Mouse (Mus musculus) limb, embryonic 12.5 days (tissue): ENCODE measurements around the gene Rnf25. TPM values are rescaled to one million over a fixed set of nuclear protein-coding genes. Genes with fewer than 3 reads are reported as not detected.

ENCODE experiments used
- ATAC-seq: fragments of 200-750 bp; cut with Nextera tagmentation; 2 replicates; pipeline ENCODE4 v1.8.0; 2017; ENCODE audit warnings: low read depth, moderate TSS enrichment; ENCODE audit not compliant: insufficient number of reproducible peaks, insufficient read depth, low FRiP score, low TSS enrichment
- H3K27ac ChIP-seq: fragments of 300-500 bp; sonication (generic); 2 replicates; pipeline ENCODE4 v1.5.1; 2016; ENCODE audit warnings: mild to moderate bottlenecking, moderate library complexity
- H3K27me3 ChIP-seq: fragments of 300-500 bp; sonication (generic); 2 replicates; pipeline ENCODE4 v1.6.1; 2016; ENCODE audit warnings: mild to moderate bottlenecking, moderate library complexity
- H3K36me3 ChIP-seq: fragments of 300-500 bp; sonication (generic); 2 replicates; pipeline ENCODE4 v1.6.1; 2016; ENCODE audit warnings: mild to moderate bottlenecking, moderate library complexity
- H3K4me1 ChIP-seq: fragments of 300-500 bp; sonication (generic); replicated peaks from 2 replicates; pipeline ENCODE4 v1.6.1; 2016
- H3K4me2 ChIP-seq: fragments of 300-500 bp; sonication (generic); 2 replicates; pipeline ENCODE4 v1.6.1; 2016; ENCODE audit warnings: mild to moderate bottlenecking, moderate library complexity
- H3K4me3 ChIP-seq: fragments of 300-500 bp; sonication (generic); replicated peaks from 2 replicates; pipeline ENCODE4 v1.5.1; 2016; ENCODE audit warnings: mild to moderate bottlenecking
- H3K9ac ChIP-seq: fragments of 300-500 bp; sonication (generic); replicated peaks from 2 replicates; pipeline ENCODE4 v1.6.1; 2016; ENCODE audit warnings: mild to moderate bottlenecking, moderate library complexity
- H3K9me3 ChIP-seq: fragments of 300-500 bp; sonication (generic); 2 replicates; pipeline ENCODE4 v1.6.1; 2016; ENCODE audit warnings: mild to moderate bottlenecking, moderate library complexity
- WGBS: fragments of 180-500 bp; shearing (Covaris S2); methylation state at CpG from one replicate; pipeline ENCODE4 v1.1.7; 2016; 5-methylcytosine and 5-hydroxymethylcytosine counted together
- microRNA-seq: library from miRNA; unstranded; fragments of <30 nt; microRNA quantifications from one replicate; pipeline ENCODE4, GENCODE M21; 2017
- polyA plus RNA-seq: library from polyadenylated mRNA; unstranded; fragments of >200 nt; fragmentation: Nextera tagmentation; extraction: Ambion mirVana; gene quantifications from 2 replicates; pipeline ENCODE4 v1.2.1, GENCODE M21; 2016

The Rnf25 gene
- polyA plus RNA-seq, 1 experiment from 2014 or later, result 37.0 TPM

DNA sequence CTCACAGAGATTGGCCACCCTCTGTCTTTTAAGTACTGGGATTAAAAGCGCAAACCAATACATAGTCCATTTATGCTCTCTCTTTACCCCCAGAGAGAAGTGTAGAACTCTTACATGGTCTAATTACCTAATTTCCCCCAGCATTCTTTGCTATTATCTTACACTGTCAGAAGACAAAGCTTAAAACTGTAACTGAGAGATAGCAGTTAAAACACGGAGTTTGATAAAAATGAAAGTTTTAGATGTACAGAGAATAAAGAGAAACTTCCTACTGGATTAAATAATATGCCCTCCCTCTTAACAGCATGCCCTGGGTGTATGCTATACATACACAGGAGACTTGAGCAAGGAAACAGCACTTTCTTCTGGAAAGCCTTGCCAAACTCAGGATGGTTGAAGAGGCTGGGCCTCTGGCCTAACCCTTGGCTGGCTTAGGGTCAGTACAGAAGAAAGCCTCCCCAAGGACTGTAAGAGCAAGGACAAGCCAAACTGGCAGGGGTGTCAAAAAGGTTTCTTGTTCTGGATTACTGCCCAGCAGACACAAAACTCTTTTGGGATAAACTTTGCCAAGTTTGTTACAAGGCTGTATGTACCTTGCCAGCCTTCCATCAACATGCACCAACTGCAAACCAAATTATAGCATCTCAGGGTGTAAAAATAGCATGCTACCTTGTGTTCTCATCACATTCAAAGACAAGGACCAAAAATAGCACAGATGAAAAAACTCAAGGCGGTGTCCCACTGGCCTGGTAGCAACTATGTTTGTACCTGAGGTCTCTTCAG is 16.4 kb downstream of the Rnf25 start:
- Histone ChIP-seq H3K4me1 (peaks cover 21% of the 10 kb centered on the region), H3K4me3 (no peak overlapping the region), H3K27me3 (no peaks in the 10 kb centered on the region), H3K9ac (no peak overlapping the region), H3K4me2 (no peak overlapping the region), H3K9me3 (no peaks in the 10 kb centered on the region), H3K36me3 (peaks cover 34% of the 10 kb centered on the region), H3K27ac (no peak overlapping the region)
- WGBS, result 95% methylated on average over 3 of the region's 3 CpGs
- no peak for ATAC-seq

DNA sequence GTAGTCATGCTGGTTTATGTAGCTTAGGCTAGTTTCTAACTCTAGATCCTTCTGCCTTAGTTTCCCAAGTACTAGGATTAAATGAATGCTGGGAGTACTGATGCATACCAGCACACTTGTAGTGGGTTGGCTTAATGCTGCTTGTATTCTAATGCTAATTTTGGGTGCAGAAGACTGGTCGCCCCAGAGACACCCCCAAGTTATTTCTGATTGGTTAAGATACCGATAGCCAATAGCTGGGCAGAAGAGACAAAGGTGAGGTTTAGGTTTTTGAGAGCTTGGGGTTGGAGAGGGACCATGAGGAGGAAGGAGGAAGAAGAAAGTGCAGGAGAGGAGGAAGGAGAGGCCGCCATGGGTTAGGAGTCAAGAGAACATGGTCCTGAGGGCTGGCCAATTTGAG is 18.6 kb downstream of the Rnf25 start:
- Histone ChIP-seq H3K27me3 (no peaks in the 10 kb centered on the region), H3K9ac (no peak overlapping the region), H3K27ac (no peak overlapping the region), H3K36me3 (peaks cover 56% of the 10 kb centered on the region), H3K9me3 (no peaks in the 10 kb centered on the region), H3K4me2 (no peak overlapping the region), H3K4me3 (no peak overlapping the region), H3K4me1 (peaks cover 15% of the 10 kb centered on the region)
- WGBS, result 89% methylated on average over 3 of the region's 3 CpGs
- ATAC-seq, result no peak

DNA sequence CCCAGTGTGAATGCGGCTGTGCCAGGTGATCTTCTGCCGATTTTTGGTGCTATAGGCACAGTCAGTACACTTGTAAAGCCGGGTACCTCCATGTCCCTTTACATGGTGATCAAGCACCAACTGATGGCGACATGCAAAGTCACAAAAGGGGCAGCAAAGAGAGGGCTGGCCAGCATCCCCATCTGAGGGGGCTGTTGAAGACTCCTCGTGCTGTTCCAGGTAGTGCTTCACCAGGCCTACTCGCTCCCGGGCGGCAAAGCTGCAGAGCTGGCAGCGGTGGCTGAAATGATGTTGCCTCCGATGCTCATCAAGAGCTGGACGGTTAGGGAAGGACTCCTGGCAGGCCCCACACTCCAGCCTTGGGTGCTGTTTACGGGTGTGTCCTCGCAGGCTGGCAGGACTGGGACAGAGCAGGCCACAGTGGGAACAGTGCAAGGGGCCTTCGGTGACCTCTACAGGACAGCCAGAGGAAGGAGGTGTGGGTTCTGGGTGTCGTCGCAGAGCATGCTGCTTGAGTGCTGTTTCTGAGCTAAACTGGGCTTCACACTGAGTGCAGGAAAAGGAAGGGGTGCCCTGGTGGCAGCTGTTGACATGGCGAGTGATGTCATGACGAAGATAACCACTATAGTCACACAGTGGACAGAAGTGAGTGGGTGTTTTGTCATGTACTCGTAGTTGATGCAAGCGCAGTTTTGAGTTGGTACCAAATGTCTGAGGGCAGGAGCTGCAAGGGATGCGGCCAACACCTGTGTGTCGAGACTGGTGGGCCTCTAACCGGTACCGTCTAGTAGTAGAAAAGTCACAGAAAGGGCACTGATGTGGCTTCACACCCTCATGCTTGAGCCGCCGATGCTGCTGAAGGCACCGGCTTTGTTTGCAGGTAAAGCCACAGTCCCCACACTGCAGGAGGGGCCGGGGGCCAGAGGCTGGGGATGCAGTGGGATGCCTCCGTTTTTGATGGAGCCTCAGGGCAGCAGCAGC is 31.2 kb downstream of the Rnf25 start:
- no peak overlapping the region for H3K4me3 ChIP-seq
- 91% methylated on average over 29 of the region's 29 CpGs for WGBS
- ATAC-seq, result no peak

DNA sequence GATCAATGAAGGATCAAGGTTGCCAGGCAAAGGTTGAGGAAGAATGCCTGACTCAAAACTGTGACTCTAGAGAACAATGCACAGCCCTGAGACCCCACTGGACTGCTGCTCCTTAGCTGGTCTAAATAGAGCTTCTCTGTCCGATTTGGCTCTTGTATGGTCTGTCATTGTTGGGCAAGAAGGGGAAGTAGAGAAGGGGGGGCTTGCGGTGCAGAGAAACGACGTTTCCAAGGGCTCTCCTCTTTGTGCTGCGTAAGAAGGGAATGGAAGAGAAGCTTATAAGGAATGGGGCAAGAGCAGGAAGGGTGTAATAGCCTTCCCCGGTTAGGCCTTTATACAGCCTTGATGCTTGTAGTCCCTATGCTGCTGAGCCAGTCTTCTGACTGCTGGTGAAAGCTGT is 35.4 kb downstream of the Rnf25 start:
- no peak overlapping the region for H3K27ac ChIP-seq
- no peaks in the 10 kb centered on the region for H3K9me3 ChIP-seq
- no peak overlapping the region for H3K9ac ChIP-seq
- no peak for ATAC-seq
- H3K4me3 ChIP-seq, result no peak overlapping the region
- H3K36me3 ChIP-seq, result peaks cover 76% of the 10 kb centered on the region
- 96% methylated on average over 6 of the region's 6 CpGs for WGBS
- H3K27me3 ChIP-seq, result no peaks in the 10 kb centered on the region
- H3K4me2 ChIP-seq, result no peak overlapping the region
- no peaks in the 10 kb centered on the region for H3K4me1 ChIP-seq

More for the DNA sequence above, 31.2 kb downstream of the Rnf25 start:
- no peak overlapping the region for H3K27ac ChIP-seq
- no peak overlapping the region for H3K9ac ChIP-seq
- no peaks in the 10 kb centered on the region for H3K4me1 ChIP-seq
- no peaks in the 10 kb centered on the region for H3K27me3 ChIP-seq
- peaks cover 98% of the 10 kb centered on the region for H3K36me3 ChIP-seq
- H3K4me2 ChIP-seq, result no peak overlapping the region
- H3K9me3 ChIP-seq, result no peaks in the 10 kb centered on the region

DNA sequence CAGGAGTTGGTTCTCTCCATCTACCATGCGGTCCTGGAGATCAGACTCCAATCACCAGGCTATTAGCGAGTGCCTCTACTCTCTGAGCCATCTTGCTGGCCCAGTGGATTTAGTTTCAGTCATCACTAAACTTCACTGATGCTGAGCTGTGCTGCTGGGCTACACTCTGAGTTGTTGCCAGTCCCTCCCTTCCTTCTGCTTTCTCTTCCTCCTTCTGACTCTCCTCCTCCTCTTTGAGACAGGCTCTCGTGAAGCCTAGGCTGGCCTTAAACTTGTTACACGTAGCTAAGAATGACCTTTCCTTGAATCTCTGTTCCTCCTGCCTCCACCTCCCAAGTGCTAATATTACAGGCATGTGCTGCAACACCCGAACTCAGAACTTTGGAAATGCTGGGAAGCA is 42.1 kb downstream of the Rnf25 start:
- H3K27me3 ChIP-seq, result no peaks in the 10 kb centered on the region
- H3K36me3 ChIP-seq, result peaks cover 11% of the 10 kb centered on the region
- H3K4me2 ChIP-seq, result no peak overlapping the region
- no peak overlapping the region for H3K4me3 ChIP-seq
- ATAC-seq, result no peak
- no peak overlapping the region for H3K9ac ChIP-seq
- no peaks in the 10 kb centered on the region for H3K4me1 ChIP-seq
- no peak overlapping the region for H3K27ac ChIP-seq
- WGBS, result 84% methylated on average over 5 of the region's 5 CpGs
- H3K9me3 ChIP-seq, result no peaks in the 10 kb centered on the region

DNA sequence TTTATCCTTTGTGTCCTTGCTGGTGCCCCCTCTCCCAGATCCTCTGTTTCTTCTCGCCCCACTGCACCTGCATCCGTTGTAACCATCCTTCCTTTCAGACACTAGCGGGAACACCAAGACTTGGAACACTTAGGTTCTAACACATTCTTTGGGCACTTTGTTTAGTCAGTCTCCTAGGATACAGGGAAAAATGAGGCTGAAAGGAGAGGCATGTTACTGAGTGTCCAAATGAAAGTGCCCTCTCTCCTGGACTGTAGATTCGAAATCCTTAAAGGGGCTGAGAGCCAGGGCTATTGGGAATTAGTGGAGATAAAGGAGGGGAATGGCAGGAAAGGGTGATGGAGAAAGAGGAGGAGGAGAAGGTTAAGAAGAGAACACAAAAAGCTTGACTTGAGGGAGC is 57.0 kb downstream of the Rnf25 start, which contains the start of gene Usp37:
Gene Usp37 (minus strand): TSS at position 101 of the 400 bp plus-strand sequence.
- Histone ChIP-seq H3K9me3 (no peaks in the 10 kb centered on the region), H3K36me3 (no peaks in the 10 kb centered on the region), H3K9ac (no peak within 1 kb of the TSS), H3K27ac (no peak within 1 kb of the TSS), H3K27me3 (0 out of 2 replicates have a peak, but pooled peaks cover 3% of the 10 kb centered on the region), H3K4me3 (no peak within 1 kb of the TSS), H3K4me2 (no peak within 1 kb of the TSS), H3K4me1 (peaks cover 8% of the 10 kb centered on the region; the same call in 1 of the 2 replicates)
- WGBS, result 84% methylated on average over 4 of the region's 4 CpGs
- ATAC-seq, result no peak

Small RNA genes within 50 kb of the gene (microRNA-seq; reads per million reads assigned to microRNA genes)
- not detected for gene Gm25035

Other genes with a start within 250 kb of the Rnf25 start
- gene Catip, start 239.3 kb downstream of the Rnf25 start, polyA plus RNA-seq, result 1.5 and 1.6 TPM in 2 replicates
- gene Slc11a1, start 226.2 kb downstream of the Rnf25 start, polyA plus RNA-seq, result 0.85 and 2.2 TPM in 2 replicates
- 75.3 and 78.5 TPM in 2 replicates for gene Ctdsp1, start 209.9 kb downstream of the Rnf25 start, polyA plus RNA-seq
- gene Vil1, start 192.0 kb downstream of the Rnf25 start, polyA plus RNA-seq, result 0.19 TPM in 2 replicates
- 82.6 and 84.5 TPM in 2 replicates for gene Cnot9, start 95.3 kb downstream of the Rnf25 start, polyA plus RNA-seq
- gene Plcd4, start 58.5 kb downstream of the Rnf25 start, polyA plus RNA-seq, result 0.51 and 1.0 TPM in 2 replicates
- gene Usp37, start 57.1 kb downstream of the Rnf25 start, polyA plus RNA-seq, result 43.2 and 46.2 TPM in 2 replicates
- gene Zfp142, start 13.2 kb downstream of the Rnf25 start, polyA plus RNA-seq, result 8.3 and 11.3 TPM in 2 replicates
- 15.1 and 16.2 TPM in 2 replicates for gene Bcs1l, start 13.1 kb downstream of the Rnf25 start, polyA plus RNA-seq
- gene Stk36, start within 50 bp of the Rnf25 start, polyA plus RNA-seq, result 12.0 and 12.5 TPM in 2 replicates
- 30.4 and 33.6 TPM in 2 replicates for gene Ttll4, start 60.3 kb upstream of the Rnf25 start, polyA plus RNA-seq
- gene Cyp27a1, start 112.2 kb upstream of the Rnf25 start, polyA plus RNA-seq, result 14.9 and 15.8 TPM in 2 replicates
- 0.46 and 0.47 TPM in 2 replicates for gene Prkag3, start 147.8 kb upstream of the Rnf25 start, polyA plus RNA-seq
- 38.7 and 40.5 TPM in 2 replicates for gene Wnt6, start 170.5 kb upstream of the Rnf25 start, polyA plus RNA-seq
- gene Wnt10a, start 190.1 kb upstream of the Rnf25 start, polyA plus RNA-seq, result 3.4 and 3.5 TPM in 2 replicates